Mouse (Mus musculus) limb, embryonic 12.5 days (tissue): ENCODE measurements at regions not wholly inside any gene's neighbourhood (a gene's known extent, or its start where the extent isn't known, plus 50 kb on each side); places are given as distances from the start of the nearest gene placed in this dataset. TPM values are rescaled to one million over a fixed set of nuclear protein-coding genes. Genes with fewer than 3 reads are reported as not detected.

Source experiments
- ATAC-seq: fragments of 200-750 bp; cut with Nextera tagmentation; 2 replicates; pipeline ENCODE4 v1.8.0; 2017; ENCODE audit warnings: low read depth, moderate TSS enrichment; ENCODE audit not compliant: insufficient number of reproducible peaks, insufficient read depth, low FRiP score, low TSS enrichment
- H3K27ac ChIP-seq: fragments of 300-500 bp; sonication (generic); 2 replicates; pipeline ENCODE4 v1.5.1; 2016; ENCODE audit warnings: mild to moderate bottlenecking, moderate library complexity
- H3K27me3 ChIP-seq: fragments of 300-500 bp; sonication (generic); 2 replicates; pipeline ENCODE4 v1.6.1; 2016; ENCODE audit warnings: mild to moderate bottlenecking, moderate library complexity
- H3K36me3 ChIP-seq: fragments of 300-500 bp; sonication (generic); 2 replicates; pipeline ENCODE4 v1.6.1; 2016; ENCODE audit warnings: mild to moderate bottlenecking, moderate library complexity
- H3K4me1 ChIP-seq: fragments of 300-500 bp; sonication (generic); replicated peaks from 2 replicates; pipeline ENCODE4 v1.6.1; 2016
- H3K4me2 ChIP-seq: fragments of 300-500 bp; sonication (generic); 2 replicates; pipeline ENCODE4 v1.6.1; 2016; ENCODE audit warnings: mild to moderate bottlenecking, moderate library complexity
- H3K4me3 ChIP-seq: fragments of 300-500 bp; sonication (generic); replicated peaks from 2 replicates; pipeline ENCODE4 v1.5.1; 2016; ENCODE audit warnings: mild to moderate bottlenecking
- H3K9ac ChIP-seq: fragments of 300-500 bp; sonication (generic); replicated peaks from 2 replicates; pipeline ENCODE4 v1.6.1; 2016; ENCODE audit warnings: mild to moderate bottlenecking, moderate library complexity
- H3K9me3 ChIP-seq: fragments of 300-500 bp; sonication (generic); 2 replicates; pipeline ENCODE4 v1.6.1; 2016; ENCODE audit warnings: mild to moderate bottlenecking, moderate library complexity
- WGBS: fragments of 180-500 bp; shearing (Covaris S2); methylation state at CpG from one replicate; pipeline ENCODE4 v1.1.7; 2016; 5-methylcytosine and 5-hydroxymethylcytosine counted together
- microRNA-seq: library from miRNA; unstranded; fragments of <30 nt; microRNA quantifications from one replicate; pipeline ENCODE4, GENCODE M21; 2017

DNA sequence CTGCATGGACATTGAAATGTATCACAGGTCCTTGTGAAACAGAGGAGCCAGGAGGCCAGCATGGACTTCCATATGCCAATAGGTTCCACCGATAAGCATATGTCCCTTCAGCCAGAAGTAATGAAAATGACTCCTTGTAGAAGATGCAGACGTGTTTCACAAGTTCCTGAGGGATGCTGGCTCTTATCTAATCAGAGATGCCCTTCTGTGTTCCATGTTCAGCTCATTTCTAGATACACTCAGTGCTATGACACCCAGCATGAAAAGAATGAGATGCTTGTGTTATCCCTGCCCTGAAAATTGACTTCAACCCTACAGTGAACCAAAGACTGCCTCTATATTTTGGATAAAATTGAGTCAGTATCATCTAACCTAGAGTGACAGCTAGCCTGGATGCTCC lies 53.8 kb upstream of the Elac2 start:
- no peaks in the 10 kb centered on the region for H3K9me3 ChIP-seq
- no peak overlapping the region for H3K4me3 ChIP-seq
- no peak overlapping the region for H3K27ac ChIP-seq
- 92% methylated on average over 2 of the region's 2 CpGs for WGBS
- ATAC-seq: no peak
- H3K4me2 ChIP-seq: no peak overlapping the region
- H3K4me1 ChIP-seq: peaks cover 11% of the 10 kb centered on the region
- no peak overlapping the region for H3K9ac ChIP-seq
- H3K36me3 ChIP-seq: no peaks in the 10 kb centered on the region
- H3K27me3 ChIP-seq: peaks cover 2% of the 10 kb centered on the region; the same call in 1 of the 2 replicates

- 67% methylated on average over 1 of the region's 1 CpGs for WGBS
- Histone ChIP-seq H3K27me3 (peaks cover 2% of the 10 kb centered on the region; the same call in 1 of the 2 replicates), H3K4me2 (no peak overlapping the region), H3K4me1 (peaks cover 11% of the 10 kb centered on the region), H3K9ac (no peak overlapping the region), H3K36me3 (no peaks in the 10 kb centered on the region), H3K9me3 (no peaks in the 10 kb centered on the region), H3K27ac (no peak overlapping the region), H3K4me3 (no peak overlapping the region)
- ATAC-seq: no peak
Measured at GRCm38 (mm10) chr11:64925970-64926369, 52.9 kb upstream of the Elac2 start.

Small RNA genes lying in the stretch of these regions (microRNA-seq; reads per million reads assigned to microRNA genes)
- not detected for gene Gm24275
